Mouse (Mus musculus) small intestine, adult 2 months (tissue): Measurements from ENCODE around the gene Cbarp.

Experiments used
- CTCF ChIP-seq: fragments of 200-500 bp; IDR thresholded peaks from 2 replicates; pipeline ENCODE4 v1.5.1; 2012; ENCODE audit warnings: low read depth, mild to moderate bottlenecking, control low read depth, inconsistent platforms, low read length, moderate library complexity, mixed read lengths; ENCODE audit not compliant: insufficient replicate concordance, insufficient read length; ENCODE audit errors: extremely low read depth
- POLR2A ChIP-seq: fragments of 200-500 bp; IDR thresholded peaks from 2 replicates; pipeline ENCODE4 v1.6.1; 2012; ENCODE audit warnings: low read depth, mild to moderate bottlenecking, control low read depth, inconsistent platforms, low read length, moderate library complexity

GRCm38 (mm10) chr10:80130403-80131031 lies 10.1 kb downstream of the Cbarp start:
- peak; percentile 9; the same call in 1 of the 2 replicates for TF ChIP-seq CTCF
- no peak for TF ChIP-seq POLR2A
